Mouse (Mus musculus) embryonic fibroblast, embryonic 13.5 days (primary cell): ENCODE data around the gene 6030408B16Rik.

Experiments
- CTCF ChIP-seq: IDR thresholded peaks from 2 replicates; pipeline ENCODE4 v1.5.1; 2011; ENCODE audit warnings: mild to moderate bottlenecking, control low read depth, low read length, moderate library complexity, borderline replicate concordance; ENCODE audit not compliant: insufficient read depth
- POLR2A ChIP-seq: IDR thresholded peaks from 2 replicates; pipeline ENCODE4 v1.6.1; 2011; ENCODE audit warnings: low read depth, mild to moderate bottlenecking, control low read depth, low read length, moderate library complexity

- TF ChIP-seq CTCF (no peak), POLR2A (peak; percentile 44; the same call in 1 of the 2 replicates)
Measured at GRCm38 (mm10) chr15:101253886-101254795, 38.9 kb upstream of the 6030408B16Rik start, which contains the start of gene Nr4a1.
